Mouse (Mus musculus): ENCODE measurements around the gene Draxin. TPM values are rescaled to one million over a fixed set of nuclear protein-coding genes. Genes with fewer than 3 reads are reported as not detected.

Draxin gene
- polyA plus RNA-seq, 1 experiment = 0.23 TPM

- TF ChIP-seq CTCF (IDR thresholded peaks at IDR 0.05; ENCODE audit: borderline replicate concordance, insufficient read depth, low read length) (no peak), POLR2A (IDR thresholded peaks at IDR 0.05; ENCODE audit: low read depth, low read length) (no peak)
- Histone ChIP-seq H3K27ac (ENCODE audit: insufficient read depth, low read length) (no peak overlapping the region), H3K4me1 (ENCODE audit: control insufficient read depth, insufficient read depth, low read length) (no peaks in the 10 kb centered on the region), H3K4me3 (ENCODE audit: insufficient read depth, low read length) (peak overlapping the region; percentile 80)
These were observed 9.2 kb upstream of the Draxin start for GRCm38 (mm10) chr4:148139767-148140097.

DNA sequence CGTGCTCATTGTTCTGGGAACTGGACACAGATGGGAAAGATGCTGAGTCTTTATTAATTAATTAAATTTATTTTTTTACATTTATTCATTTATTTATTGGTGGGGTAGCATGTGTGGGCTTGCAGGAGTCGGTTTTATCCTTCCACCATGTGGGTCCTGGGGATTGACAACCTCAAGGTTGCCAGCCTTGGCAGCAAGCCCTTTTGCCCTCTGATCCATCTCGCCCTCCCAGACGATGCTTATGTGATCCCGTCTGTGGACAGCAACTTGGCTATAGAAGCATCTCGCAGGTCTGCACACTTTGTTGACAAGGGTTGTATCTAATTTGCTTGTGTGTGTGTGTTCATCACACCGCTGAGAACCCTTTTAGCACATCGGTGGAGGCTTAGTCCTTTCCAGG lies 7.0 kb upstream of the Draxin start:
- TF ChIP-seq POLR2A (IDR thresholded peaks at IDR 0.05; ENCODE audit: low read depth, low read length) = no peak
- no peak for TF ChIP-seq CTCF (IDR thresholded peaks at IDR 0.05; ENCODE audit: borderline replicate concordance, insufficient read depth, low read length)
- Histone ChIP-seq H3K4me1 (ENCODE audit: control insufficient read depth, insufficient read depth, low read length) (no peaks in the 10 kb centered on the region), H3K4me3 (ENCODE audit: insufficient read depth, low read length) (no peak overlapping the region), H3K27ac (ENCODE audit: insufficient read depth, low read length) (no peak overlapping the region)

- TF ChIP-seq CTCF (IDR thresholded peaks at IDR 0.05; ENCODE audit: borderline replicate concordance, insufficient read depth, low read length) (no peak), POLR2A (IDR thresholded peaks at IDR 0.05; ENCODE audit: low read depth, low read length) (no peak)
- no peaks in the 10 kb centered on the region for H3K4me1 ChIP-seq (ENCODE audit: control insufficient read depth, insufficient read depth, low read length)
- H3K4me3 ChIP-seq (ENCODE audit: insufficient read depth, low read length) = no peak overlapping the region
- H3K27ac ChIP-seq (ENCODE audit: insufficient read depth, low read length) = no peak overlapping the region
These were observed 4.5 kb upstream of the Draxin start for GRCm38 (mm10) chr4:148134988-148135387.

DNA sequence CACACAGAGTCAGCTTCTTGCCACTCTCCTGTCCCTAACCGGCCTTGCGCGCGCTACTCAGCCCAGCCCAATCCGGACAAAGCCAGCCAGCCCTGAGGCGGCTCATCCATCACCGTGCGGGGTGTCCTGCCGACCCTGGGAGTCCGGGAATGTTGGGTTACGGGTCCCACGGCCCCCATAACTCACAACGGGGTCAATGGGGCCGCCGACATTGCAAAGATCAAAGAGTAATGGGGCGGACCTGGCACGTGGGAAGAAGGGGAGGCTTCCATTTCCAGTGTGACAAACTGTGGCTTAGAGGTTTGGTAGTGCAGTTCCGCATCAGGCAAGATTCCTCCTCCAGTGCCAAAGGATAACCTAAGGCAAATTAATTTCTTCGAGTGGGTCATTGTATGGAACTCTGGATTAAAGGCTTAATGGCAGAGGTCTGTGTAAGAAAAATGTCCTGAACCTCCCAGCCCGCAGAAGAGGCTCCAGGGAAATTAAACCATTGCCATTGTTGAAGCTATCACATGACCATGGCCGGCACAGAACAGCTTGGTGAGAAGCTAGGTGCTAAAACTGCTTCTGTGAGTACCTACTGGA lies 1.1 kb upstream of the Draxin start:
- TF ChIP-seq CTCF (IDR thresholded peaks at IDR 0.05; ENCODE audit: borderline replicate concordance, insufficient read depth, low read length) = no peak
- no peak for TF ChIP-seq POLR2A (IDR thresholded peaks at IDR 0.05; ENCODE audit: low read depth, low read length)
- no peaks in the 10 kb centered on the region for H3K4me1 ChIP-seq (ENCODE audit: control insufficient read depth, insufficient read depth, low read length)
- H3K4me3 ChIP-seq (ENCODE audit: insufficient read depth, low read length) = no peak overlapping the region
- no peak overlapping the region for H3K27ac ChIP-seq (ENCODE audit: insufficient read depth, low read length)

DNA sequence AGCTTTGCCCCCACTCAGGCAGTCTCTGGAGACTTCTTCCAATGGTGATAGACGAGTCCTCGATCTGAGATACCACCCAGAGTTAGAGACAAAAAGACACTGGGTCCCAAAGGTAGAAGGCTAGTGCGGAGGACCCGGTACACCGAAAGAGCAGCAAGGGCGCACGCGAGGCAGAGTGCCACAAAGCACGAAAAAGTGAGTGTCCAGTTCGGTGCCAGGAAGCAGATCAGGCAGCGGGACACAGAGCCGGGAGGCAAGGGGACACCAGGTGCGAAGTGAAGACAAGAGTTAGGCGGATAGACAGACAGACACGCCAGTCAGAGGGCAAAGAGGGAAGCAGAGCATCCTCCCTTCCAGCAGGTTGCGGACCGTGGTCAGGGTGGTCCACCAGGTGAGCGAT lies 365 bp downstream of the Draxin start, which contains the start of gene Mad2l2:
Gene Mad2l2 (plus strand): TSS at position 252 of the 400 bp plus-strand sequence.
- H3K4me3 ChIP-seq (ENCODE audit: insufficient read depth, low read length) = peak within 1 kb of the TSS; percentile 21
- TF ChIP-seq CTCF (IDR thresholded peaks at IDR 0.05; ENCODE audit: borderline replicate concordance, insufficient read depth, low read length) (no peak), POLR2A (IDR thresholded peaks at IDR 0.05; ENCODE audit: low read depth, low read length) (no peak)
- H3K27ac ChIP-seq (ENCODE audit: insufficient read depth, low read length) = no peak within 1 kb of the TSS
- no peaks in the 10 kb centered on the region for H3K4me1 ChIP-seq (ENCODE audit: control insufficient read depth, insufficient read depth, low read length)

- no peaks in the 10 kb centered on the region for H3K4me1 ChIP-seq (ENCODE audit: control insufficient read depth, insufficient read depth, low read length)
- H3K4me3 ChIP-seq (ENCODE audit: insufficient read depth, low read length) = no peak overlapping the region
- TF ChIP-seq POLR2A (IDR thresholded peaks at IDR 0.05; ENCODE audit: low read depth, low read length) (no peak), CTCF (IDR thresholded peaks at IDR 0.05; ENCODE audit: borderline replicate concordance, insufficient read depth, low read length) (no peak)
- no peak overlapping the region for H3K27ac ChIP-seq (ENCODE audit: insufficient read depth, low read length)
These were observed 1.8 kb downstream of the Draxin start for GRCm38 (mm10) chr4:148128672-148129071.

GRCm38 (mm10) chr4:148128241-148128640 lies 2.3 kb downstream of the Draxin start:
- TF ChIP-seq CTCF (IDR thresholded peaks at IDR 0.05; ENCODE audit: borderline replicate concordance, insufficient read depth, low read length) (no peak), POLR2A (IDR thresholded peaks at IDR 0.05; ENCODE audit: low read depth, low read length) (no peak)
- Histone ChIP-seq H3K4me3 (ENCODE audit: insufficient read depth, low read length) (no peak overlapping the region), H3K4me1 (ENCODE audit: control insufficient read depth, insufficient read depth, low read length) (no peaks in the 10 kb centered on the region), H3K27ac (ENCODE audit: insufficient read depth, low read length) (no peak overlapping the region)

DNA sequence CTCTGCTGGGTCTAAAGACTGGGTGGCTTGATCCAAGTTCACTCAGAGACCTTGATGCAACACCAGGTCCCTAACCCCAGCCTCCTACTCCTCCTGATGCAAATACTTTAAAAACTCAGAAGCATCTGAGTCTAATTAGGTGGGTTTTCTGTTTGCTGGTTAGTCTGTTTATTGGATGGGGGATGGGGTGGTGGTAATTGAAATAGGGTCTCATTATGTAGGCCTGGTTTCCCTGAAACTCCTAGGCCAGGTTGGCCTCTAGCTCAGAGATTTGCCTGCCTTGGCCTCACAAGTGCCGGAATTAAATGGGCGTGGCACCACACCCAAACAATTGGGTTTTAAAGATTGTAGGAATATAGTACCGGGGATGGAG lies 7.8 kb downstream of the Draxin start:
- Histone ChIP-seq H3K4me3 (ENCODE audit: insufficient read depth, low read length) (no peak overlapping the region), H3K4me1 (ENCODE audit: control insufficient read depth, insufficient read depth, low read length) (no peaks in the 10 kb centered on the region), H3K27ac (ENCODE audit: insufficient read depth, low read length) (no peak overlapping the region)
- TF ChIP-seq POLR2A (IDR thresholded peaks at IDR 0.05; ENCODE audit: low read depth, low read length) (no peak), CTCF (IDR thresholded peaks at IDR 0.05; ENCODE audit: borderline replicate concordance, insufficient read depth, low read length) (no peak)

DNA sequence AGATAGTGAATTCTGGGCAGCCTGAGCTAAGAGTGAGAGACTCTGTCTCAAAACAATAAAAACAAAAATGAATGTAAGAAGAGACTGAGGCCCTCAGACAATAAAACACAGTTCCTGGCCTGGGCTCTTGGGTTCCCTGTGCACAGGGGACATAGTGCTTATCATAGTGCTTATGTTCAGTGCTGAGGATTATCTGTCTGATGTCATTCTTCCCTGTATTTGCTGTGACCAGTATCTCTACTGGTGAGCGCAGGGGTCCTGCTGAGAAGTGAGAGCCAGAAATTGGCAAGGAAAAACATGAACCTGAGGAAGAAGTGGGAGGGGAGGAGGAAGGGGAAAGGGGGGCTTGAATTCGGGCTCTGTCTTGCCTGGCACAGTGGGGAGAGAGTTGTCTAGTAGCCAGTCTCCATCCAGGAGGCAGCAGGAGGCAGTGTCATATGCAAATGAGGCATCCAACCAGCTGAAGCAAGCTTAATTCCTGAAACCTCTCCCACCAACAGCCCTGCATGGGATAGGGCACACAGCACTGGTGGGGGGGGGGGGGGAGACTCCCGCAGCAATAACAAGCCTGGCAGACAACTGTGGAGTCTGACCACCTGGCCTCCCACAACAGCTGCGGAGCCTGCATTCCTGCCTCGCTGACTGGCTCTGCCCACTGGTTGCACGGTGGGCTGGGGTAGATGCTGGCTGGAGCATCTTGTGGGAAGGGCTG lies 8.4 kb downstream of the Draxin start:
- no peak overlapping the region for H3K4me3 ChIP-seq (ENCODE audit: insufficient read depth, low read length)
- no peaks in the 10 kb centered on the region for H3K4me1 ChIP-seq (ENCODE audit: control insufficient read depth, insufficient read depth, low read length)
- no peak overlapping the region for H3K27ac ChIP-seq (ENCODE audit: insufficient read depth, low read length)
- TF ChIP-seq POLR2A (IDR thresholded peaks at IDR 0.05; ENCODE audit: low read depth, low read length) (no peak), CTCF (IDR thresholded peaks at IDR 0.05; ENCODE audit: borderline replicate concordance, insufficient read depth, low read length) (no peak)

DNA sequence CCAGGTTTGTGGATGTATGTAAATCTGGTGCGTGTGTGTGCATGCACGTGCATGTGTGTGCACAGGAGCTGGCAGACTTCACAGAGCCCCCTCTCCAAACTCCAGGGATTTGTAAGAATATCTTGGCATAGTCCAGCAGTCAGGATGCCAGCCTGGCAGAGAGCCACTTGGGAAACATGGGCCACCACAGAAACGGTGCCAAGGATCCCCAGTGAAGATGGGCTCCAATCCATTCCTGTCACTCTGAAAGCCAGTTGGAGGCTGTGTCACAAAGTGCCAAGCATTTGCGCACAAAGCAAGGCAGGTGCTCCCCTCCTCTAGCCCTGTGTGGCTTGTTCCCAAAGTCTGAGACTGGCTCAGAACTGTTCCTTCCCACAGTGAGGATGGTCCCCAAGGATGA lies 9.1 kb downstream of the Draxin start:
- Histone ChIP-seq H3K4me1 (ENCODE audit: control insufficient read depth, insufficient read depth, low read length) (no peaks in the 10 kb centered on the region), H3K4me3 (ENCODE audit: insufficient read depth, low read length) (no peak overlapping the region), H3K27ac (ENCODE audit: insufficient read depth, low read length) (no peak overlapping the region)
- no peak for TF ChIP-seq CTCF (IDR thresholded peaks at IDR 0.05; ENCODE audit: borderline replicate concordance, insufficient read depth, low read length)
- TF ChIP-seq POLR2A (IDR thresholded peaks at IDR 0.05; ENCODE audit: low read depth, low read length) = no peak

Data from embryonic fibroblast, embryonic 13.5 days (primary cell).